ENCODE assay signal across 8 mouse cellular contexts in genomic region chr1:64790806-64791790, GRCm38 (mm10). TPM values are rescaled to one million over a fixed set of nuclear protein-coding genes. Genes with fewer than 3 reads are reported as not detected.
DNase-seq lines count a peak whose midpoint lies in the region; ATAC-seq and TF ChIP-seq lines count a peak whose summit lies in the region.
"Had no signal": no experiment of that assay in that cellular context is flagged by ENCODE, and none has a peak within 500 bp of the region (broad histone marks: within the 10 kb centered on the region; RNA-seq: fewer than 3 reads in every experiment).

No protein-coding gene starts in this region.

- no peak overlapping the region for H3K9ac ChIP-seq in kidney, embryonic 15.5 days
- H3K9ac ChIP-seq in kidney, embryonic 14.5 days (ENCODE audit: low read depth, low read length) = no peak overlapping the region
- no peak overlapping the region for H3K9ac ChIP-seq in kidney, postnatal 0 days (ENCODE audit: low read depth, low read length)
- H3K9ac ChIP-seq in stomach, postnatal 0 days (ENCODE audit: low read length) = 0 out of 2 replicates have a peak overlapping the region, but pooled peaks have one; percentile 2
- H3K9ac ChIP-seq: hindbrain, embryonic 15.5 days had no signal

- no peaks in the 10 kb centered on the region for H3K36me3 ChIP-seq in kidney, embryonic 15.5 days
- H3K36me3 ChIP-seq in kidney, embryonic 14.5 days (ENCODE audit: control insufficient read depth, insufficient read depth, low read length) = no peaks in the 10 kb centered on the region
- no peaks in the 10 kb centered on the region for H3K36me3 ChIP-seq in kidney, postnatal 0 days (ENCODE audit: insufficient read depth, low read length)
- no peaks in the 10 kb centered on the region; the same call in 1 of the 2 replicates for H3K36me3 ChIP-seq in stomach, postnatal 0 days (ENCODE audit: control insufficient read depth, insufficient read depth, low read length)
- H3K36me3 ChIP-seq: hindbrain, embryonic 15.5 days had no signal

- no peak overlapping the region for H3K4me3 ChIP-seq in kidney, embryonic 15.5 days (replicated peaks)
- H3K4me3 ChIP-seq in kidney, embryonic 14.5 days (ENCODE audit: low read length) = no peak overlapping the region
- H3K4me3 ChIP-seq in kidney, postnatal 0 days (replicated peaks; ENCODE audit: low read depth, low read length) = no peak overlapping the region
- H3K4me3 ChIP-seq in stomach, postnatal 0 days (ENCODE audit: low read depth, low read length) = no peak overlapping the region
- H3K4me3 ChIP-seq: hindbrain, embryonic 15.5 days had no signal

- H3K4me1 ChIP-seq in kidney, embryonic 15.5 days = peaks cover 59% of the 10 kb centered on the region
- peaks cover 16% of the 10 kb centered on the region for H3K4me1 ChIP-seq in kidney, embryonic 14.5 days (ENCODE audit: control insufficient read depth, insufficient read depth, low read length)
- H3K4me1 ChIP-seq in kidney, postnatal 0 days (replicated peaks; ENCODE audit: insufficient read depth, low read length) = peaks cover 16% of the 10 kb centered on the region
- 0 out of 2 replicates have a peak, but pooled peaks cover 2% of the 10 kb centered on the region for H3K4me1 ChIP-seq in stomach, postnatal 0 days (replicated peaks; ENCODE audit: control insufficient read depth, insufficient read depth)

- no peak for ATAC-seq in kidney, embryonic 15.5 days (replicated peaks; ENCODE audit: low FRiP score)
- ATAC-seq in kidney, embryonic 14.5 days (ENCODE audit: low FRiP score, low TSS enrichment) = no peak
- ATAC-seq in kidney, postnatal 0 days (replicated peaks; ENCODE audit: low FRiP score, low read depth) = no peak
- ATAC-seq in stomach, postnatal 0 days (ENCODE audit: low FRiP score, low TSS enrichment) = no peak

- no peak for TF ChIP-seq CTCF in kidney, postnatal 0 days (IDR thresholded peaks at IDR 0.05; ENCODE audit: low read depth)
- no peak for TF ChIP-seq CTCF in stomach, postnatal 0 days (IDR thresholded peaks at IDR 0.05; ENCODE audit: low read depth)

- no peak overlapping the region for H3K4me2 ChIP-seq in kidney, embryonic 15.5 days
- H3K4me2 ChIP-seq in kidney, embryonic 14.5 days (replicated peaks; ENCODE audit: low read depth, low read length) = no peak overlapping the region
- H3K4me2 ChIP-seq in kidney, postnatal 0 days (ENCODE audit: low read length) = no peak overlapping the region
- H3K4me2 ChIP-seq in stomach, postnatal 0 days (replicated peaks; ENCODE audit: low read depth) = no peak overlapping the region
- H3K4me2 ChIP-seq: hindbrain, embryonic 15.5 days had no signal

- WGBS in kidney, embryonic 15.5 days = 51% methylated on average over 9 of the region's 9 CpGs
- WGBS in kidney, embryonic 14.5 days = 64% methylated on average over 9 of the region's 9 CpGs
- WGBS in kidney, postnatal 0 days = 49% methylated on average over 9 of the region's 9 CpGs
- WGBS in stomach, postnatal 0 days = 42% methylated on average over 9 of the region's 9 CpGs

- DNase-seq in cerebellum, adult 11 months = peak; percentile 21
- DNase-seq in embryo, embryonic 11 days = peak; percentile 24
- no peak for DNase-seq in kidney, postnatal 0 days (ENCODE audit: low spot score)
- peak; percentile 46 for DNase-seq in stomach, postnatal 0 days (ENCODE audit: low spot score)
- no peak for DNase-seq in spleen, postnatal 36 days (ENCODE audit: low spot score in 2 of 2)

- H3K27me3 ChIP-seq in kidney, embryonic 15.5 days = no peaks in the 10 kb centered on the region
- H3K27me3 ChIP-seq in kidney, embryonic 14.5 days (ENCODE audit: control insufficient read depth, insufficient read depth, low read length) = no peaks in the 10 kb centered on the region
- H3K27me3 ChIP-seq in kidney, postnatal 0 days (ENCODE audit: insufficient read depth, low read length) = no peaks in the 10 kb centered on the region
- H3K27me3 ChIP-seq in stomach, postnatal 0 days (ENCODE audit: control insufficient read depth, insufficient read depth, low read length) = no peaks in the 10 kb centered on the region
- H3K27me3 ChIP-seq: hindbrain, embryonic 15.5 days had no signal

- peak overlapping the region; percentile 70 for H3K27ac ChIP-seq in kidney, embryonic 15.5 days
- no peak overlapping the region for H3K27ac ChIP-seq in kidney, embryonic 14.5 days (ENCODE audit: low read depth, low read length)
- peak overlapping the region; percentile 31; the same call in 1 of the 2 replicates for H3K27ac ChIP-seq in kidney, postnatal 0 days
- H3K27ac ChIP-seq in stomach, postnatal 0 days (replicated peaks) = peak overlapping the region; percentile 67

- H3K9me3 ChIP-seq in kidney, embryonic 15.5 days (replicated peaks) = no peaks in the 10 kb centered on the region
- H3K9me3 ChIP-seq in kidney, embryonic 14.5 days (ENCODE audit: control insufficient read depth, low read length) = no peaks in the 10 kb centered on the region
- H3K9me3 ChIP-seq in kidney, postnatal 0 days (replicated peaks; ENCODE audit: low read length) = no peaks in the 10 kb centered on the region
- no peaks in the 10 kb centered on the region for H3K9me3 ChIP-seq in stomach, postnatal 0 days (ENCODE audit: control insufficient read depth, low read length)
- H3K9me3 ChIP-seq: hindbrain, embryonic 15.5 days had no signal

- TF ChIP-seq EP300 in stomach, postnatal 0 days (optimal IDR thresholded peaks at IDR 0.05) = no peak

RNA-seq across cellular contexts. Expression of gene Fzd5, which starts 53.5 kb away (rescaled TPM):
- 2.2 and 2.4 TPM in 2 replicates for polyA plus RNA-seq in kidney, embryonic 15.5 days (2015; fragmentation: Nextera tagmentation; extraction: Ambion mirVana)
- polyA plus RNA-seq in kidney, embryonic 14.5 days (2014; fragmentation: Nextera tagmentation; extraction: Ambion mirVana) = 1.8 and 2.3 TPM in 2 replicates
- 1.9 and 2.5 TPM in 2 replicates for polyA plus RNA-seq in kidney, postnatal 0 days (2015; fragmentation: Nextera tagmentation; extraction: Ambion mirVana)
- 3.7 and 3.8 TPM in 2 replicates for polyA plus RNA-seq in stomach, postnatal 0 days (2015; fragmentation: Nextera tagmentation; extraction: Ambion mirVana)

Comparison
In these comparisons a context has a peak if more than half of its experiments do, and no peak if none do; other contexts are left out.
1. DNase-seq: peak in cerebellum, adult 11 months (single experiment), embryo, embryonic 11 days (single experiment) and stomach, postnatal 0 days (single experiment); none in kidney, postnatal 0 days (single experiment) and spleen, postnatal 36 days (0 of 2).